Mouse (Mus musculus) kidney, adult 2 months (tissue): Measurements from ENCODE around the gene Tal1.

Source experiments
- CTCF ChIP-seq: fragments of 200-500 bp; conservative IDR thresholded peaks from 2 replicates; pipeline ENCODE4 v1.5.1; 2011; ENCODE audit warnings: low read depth, mild to moderate bottlenecking, control low read depth, low read length, moderate library complexity, mixed read lengths; ENCODE audit not compliant: insufficient read depth, insufficient read length
- POLR2A ChIP-seq: fragments of 200-500 bp; IDR thresholded peaks from one replicate; pipeline ENCODE4 v1.6.1; 2011; ENCODE audit warnings: low read depth, low read length, control low read depth

GRCm38 (mm10) chr4:115035043-115035442 is 21.2 kb upstream of the Tal1 start:
- no peak for TF ChIP-seq CTCF
- no peak for TF ChIP-seq POLR2A
